Mouse (Mus musculus) lung, adult 2 months (tissue): ENCODE measurements around the gene Asb16. TPM values are rescaled to one million over a fixed set of nuclear protein-coding genes. Genes with fewer than 3 reads are reported as not detected.

Source experiments
- DNase-seq: peaks from one replicate; pipeline ENCODE4 v3.0.0; 2022
- H3K4me1 ChIP-seq: fragments of 200-500 bp; 2 replicates; pipeline ENCODE4 v1.6.1; 2011; ENCODE audit warnings: low read length; ENCODE audit not compliant: control insufficient read depth, insufficient read depth
- H3K4me3 ChIP-seq: fragments of 200-500 bp; replicated peaks from 2 replicates; pipeline ENCODE3; 2011; ENCODE audit warnings: low read depth, mild to moderate bottlenecking, control low read depth, low read length; ENCODE audit errors: extremely low read depth
- CTCF ChIP-seq: fragments of 200-500 bp; IDR thresholded peaks from 2 replicates; pipeline ENCODE4 v1.5.1; 2011; ENCODE audit warnings: mild to moderate bottlenecking, low read length, control low read depth; ENCODE audit not compliant: insufficient read depth
- POLR2A ChIP-seq: fragments of 200-500 bp; IDR thresholded peaks from 2 replicates; pipeline ENCODE4 v1.6.1; 2011; ENCODE audit warnings: low read depth, mild to moderate bottlenecking, control low read depth, low read length, borderline replicate concordance; ENCODE audit errors: extremely low read depth
- WGBS: fragments of 180-500 bp; shearing (Covaris S2); methylation state at CpG from one replicate; pipeline ENCODE4 v1.1.7; 2018; 5-methylcytosine and 5-hydroxymethylcytosine counted together
- polyA plus RNA-seq: library from polyadenylated mRNA; depleted of rRNA; stranded (reverse); fragments of >200 nt; gene quantifications from 2 replicates; pipeline ENCODE4 v1.2.3, GENCODE M21; 2012; rRNA removed

Asb16 gene
- polyA plus RNA-seq, 1 experiment = 1.8 TPM

DNA sequence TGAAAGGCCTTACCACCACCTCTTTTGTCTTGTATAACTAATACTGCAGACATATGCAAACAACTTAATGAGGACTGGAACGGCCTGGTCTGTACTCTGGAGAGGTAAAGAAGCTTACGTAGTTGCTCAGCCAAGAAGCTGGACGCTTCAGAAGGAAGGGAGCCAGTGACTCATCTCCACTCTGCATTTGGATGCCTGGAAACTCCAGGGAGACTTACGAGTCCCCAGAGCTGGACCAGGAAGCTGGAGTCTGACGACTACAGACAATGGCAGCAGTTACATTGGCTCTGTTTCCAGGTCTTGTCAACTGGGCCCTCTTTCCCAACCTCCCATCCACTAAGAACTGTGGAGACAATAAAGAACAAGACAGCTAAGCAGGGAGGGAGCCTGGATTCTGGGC is 58.7 kb downstream of the Asb16 start:
- no peak overlapping the region for H3K4me3 ChIP-seq
- no peak for DNase-seq
- no peaks in the 10 kb centered on the region for H3K4me1 ChIP-seq
- TF ChIP-seq POLR2A = no peak
- TF ChIP-seq CTCF = no peak
- WGBS = 40% methylated on average over 5 of the region's 5 CpGs

DNA sequence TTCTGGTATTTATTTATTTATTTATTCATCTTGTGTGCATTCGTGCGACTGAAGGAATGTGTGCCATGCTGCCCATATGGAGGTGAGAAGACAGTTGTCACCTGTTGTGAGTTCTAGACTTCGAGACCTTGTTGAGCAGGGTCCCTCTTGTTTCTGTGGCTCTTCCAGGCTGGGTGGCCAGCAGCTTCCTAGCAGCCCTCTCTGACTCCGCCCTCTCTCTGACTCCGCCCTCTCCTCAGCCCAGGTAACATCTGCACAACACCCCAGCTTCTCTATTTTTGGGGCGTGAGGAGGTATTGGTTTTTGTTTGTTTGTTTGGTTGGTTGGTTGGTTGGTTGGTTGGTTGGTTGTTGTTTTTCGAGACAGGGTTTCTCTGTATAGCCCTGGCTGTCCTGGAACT is 59.3 kb downstream of the Asb16 start:
- Histone ChIP-seq H3K4me1 (no peaks in the 10 kb centered on the region), H3K4me3 (no peak overlapping the region)

More for the DNA sequence above, 59.3 kb downstream of the Asb16 start:
- no peak for DNase-seq
- TF ChIP-seq POLR2A (no peak), CTCF (no peak)
- 75% methylated on average over 7 of the region's 7 CpGs for WGBS

Other genes with a start within 250 kb of the Asb16 start
- 2.4 and 4.0 TPM in 2 replicates for gene Mpp3, start 240.3 kb upstream of the Asb16 start, polyA plus RNA-seq
- 7.8 and 12.0 TPM in 2 replicates for gene Cd300lg, start 227.2 kb upstream of the Asb16 start, polyA plus RNA-seq
- 12.8 and 14.4 TPM in 2 replicates for gene Mpp2, start 180.2 kb upstream of the Asb16 start, polyA plus RNA-seq
- 6.3 and 9.8 TPM in 2 replicates for gene Ppy, start 167.4 kb upstream of the Asb16 start, polyA plus RNA-seq
- 9.6 TPM in 1 of 2 replicates, not detected in the other for gene Pyy, start 160.9 kb upstream of the Asb16 start, polyA plus RNA-seq
- gene Nags, start 123.2 kb upstream of the Asb16 start, polyA plus RNA-seq = 0.41 and 0.72 TPM in 2 replicates
- gene Tmem101, start 112.3 kb upstream of the Asb16 start, polyA plus RNA-seq = 20.5 and 26.7 TPM in 2 replicates
- gene Lsm12, start 83.4 kb upstream of the Asb16 start, polyA plus RNA-seq = 20.8 and 30.6 TPM in 2 replicates
- gene G6pc3, start 79.1 kb upstream of the Asb16 start, polyA plus RNA-seq = 74.4 and 82.5 TPM in 2 replicates
- gene Hdac5, start 38.6 kb upstream of the Asb16 start, polyA plus RNA-seq = 140 and 160 TPM in 2 replicates
- 0.65 and 0.68 TPM in 2 replicates for gene BC030867, start 19.9 kb upstream of the Asb16 start, polyA plus RNA-seq
- gene Tmub2, start 16.2 kb downstream of the Asb16 start, polyA plus RNA-seq = 46.3 and 53.4 TPM in 2 replicates
- 33.1 and 38.8 TPM in 2 replicates for gene Atxn7l3, start 27.9 kb downstream of the Asb16 start, polyA plus RNA-seq
- 23.9 and 27.7 TPM in 2 replicates for gene Ubtf, start 51.0 kb downstream of the Asb16 start, polyA plus RNA-seq
- gene Slc4a1, start 97.5 kb downstream of the Asb16 start, polyA plus RNA-seq = 1.1 and 1.2 TPM in 2 replicates
- gene Rundc3a, start 124.7 kb downstream of the Asb16 start, polyA plus RNA-seq = 1.9 and 2.8 TPM in 2 replicates
- 258 and 290 TPM in 2 replicates for gene Slc25a39, start 139.2 kb downstream of the Asb16 start, polyA plus RNA-seq
- 220 and 257 TPM in 2 replicates for gene Grn, start 161.6 kb downstream of the Asb16 start, polyA plus RNA-seq
- 19.6 and 22.8 TPM in 2 replicates for gene Fam171a2, start 178.9 kb downstream of the Asb16 start, polyA plus RNA-seq
- 11.4 and 14.9 TPM in 2 replicates for gene Itga2b, start 201.4 kb downstream of the Asb16 start, polyA plus RNA-seq